Mouse (Mus musculus) heart, adult 8-10 months (tissue): ENCODE results near the gene Lgals2. TPM values are rescaled to one million over a fixed set of nuclear protein-coding genes. Genes with fewer than 3 reads are reported as not detected.

Experiments used
- DNase-seq: peaks from one replicate; pipeline ENCODE4 v3.0.0; 2022; ENCODE audit warnings: low spot score
- microRNA-seq: library from miRNA; unstranded; fragments of <30 nt; microRNA quantifications from one replicate; pipeline ENCODE4 v1.2.0, GENCODE M21; 2022
- total RNA-seq, 4 experiments: library from RNA; stranded (reverse); gene quantifications; 2 replicates each; pipeline ENCODE4 v1.2.4; 2022

Lgals2 gene
- total RNA-seq, 4 experiments from 2014 or later = 0.65 TPM; not detected in 3

GRCm38 (mm10) chr15:78816074-78816391 lies 39.3 kb downstream of the Lgals2 start:
- no peak for DNase-seq

- DNase-seq = no peak
Observed at GRCm38 (mm10) chr15:78815314-78816073, 39.8 kb downstream of the Lgals2 start.

- DNase-seq = no peak
Observed at GRCm38 (mm10) chr15:78813603-78814002, 41.7 kb downstream of the Lgals2 start.

- no peak for DNase-seq
Observed at GRCm38 (mm10) chr15:78810146-78810545, 45.2 kb downstream of the Lgals2 start.

- no peak for DNase-seq
Observed at GRCm38 (mm10) chr15:78809739-78810138, 45.6 kb downstream of the Lgals2 start.

GRCm38 (mm10) chr15:78808980-78809379 lies 46.3 kb downstream of the Lgals2 start:
- no peak for DNase-seq

- no peak for DNase-seq
Observed at GRCm38 (mm10) chr15:78807141-78807540, 48.2 kb downstream of the Lgals2 start.

- no peak for DNase-seq
Observed at GRCm38 (mm10) chr15:78806614-78807013, 48.7 kb downstream of the Lgals2 start.

GRCm38 (mm10) chr15:78805351-78805750 lies 50.0 kb downstream of the Lgals2 start:
- no peak for DNase-seq

- no peak for DNase-seq
Observed at GRCm38 (mm10) chr15:78804326-78804725, 51.0 kb downstream of the Lgals2 start.

- peak; percentile 81 for DNase-seq
Observed at GRCm38 (mm10) chr15:78803499-78803900, 51.8 kb downstream of the Lgals2 start.

- peak; percentile 54 for DNase-seq
Observed at GRCm38 (mm10) chr15:78802776-78803391, 52.4 kb downstream of the Lgals2 start, which contains the start of gene Card10. Gene Card10, minus strand, starts transcription at chr15:78803042.

GRCm38 (mm10) chr15:78801971-78802741 lies 53.2 kb downstream of the Lgals2 start:
- no peak for DNase-seq

GRCm38 (mm10) chr15:78801571-78801970 lies 53.8 kb downstream of the Lgals2 start:
- no peak for DNase-seq

Small RNA genes within 50 kb of the gene (microRNA-seq; reads per million reads assigned to microRNA genes)
- not detected for gene Mir6955

Other genes with a start within 250 kb of the Lgals2 start
- 1 to 10 TPM; 1.9 to 4.4 (median 2.5) TPM for gene Elfn2, start 136.8 kb downstream of the Lgals2 start, total RNA-seq
- gene Mfng, start 82.1 kb downstream of the Lgals2 start, total RNA-seq = 10 to 100 TPM in 1 of 4 experiments, 1 to 10 TPM in 3; 7.5 to 11.4 (median 9.5) TPM
- gene Card10, start 52.5 kb downstream of the Lgals2 start, total RNA-seq = 10 to 100 TPM; 14.3 to 16.1 (median 15.2) TPM
- 10 to 100 TPM; 30.5 to 40.3 (median 39.1) TPM for gene Cdc42ep1, start 12.9 kb downstream of the Lgals2 start, total RNA-seq
- gene Gga1, start 21.7 kb upstream of the Lgals2 start, total RNA-seq = 10 to 100 TPM; 44.8 to 49.1 (median 46.3) TPM
- gene Gm49510, start 44.1 kb upstream of the Lgals2 start, total RNA-seq = not detected
- 1 to 10 TPM; 2.6 to 6.3 (median 4.1) TPM for gene Sh3bp1, start 44.2 kb upstream of the Lgals2 start, total RNA-seq
- gene Pdxp, start 58.4 kb upstream of the Lgals2 start, total RNA-seq = 1 to 10 TPM in 2 of 4 experiments, under 1 TPM in 2; 0.69 to 1.0 (median 0.88) TPM
- 100 to 1,000 TPM; 175 to 339 (median 222) TPM for gene Lgals1, start 71.2 kb upstream of the Lgals2 start, total RNA-seq
- gene Nol12, start 79.4 kb upstream of the Lgals2 start, total RNA-seq = 10 to 100 TPM; 14.7 to 17.9 (median 17.1) TPM
- gene Triobp, start 92.2 kb upstream of the Lgals2 start, total RNA-seq = 10 to 100 TPM; 30.2 to 31.3 (median 31.0) TPM
- 10 to 100 TPM; 64.1 to 92.7 (median 77.5) TPM for gene H1f0, start 172.9 kb upstream of the Lgals2 start, total RNA-seq
- gene Galr3, start 186.4 kb upstream of the Lgals2 start, total RNA-seq = not detected
- 1 to 10 TPM; 6.3 to 8.0 (median 7.6) TPM for gene Ankrd54, start 207.4 kb upstream of the Lgals2 start, total RNA-seq
- gene Eif3l, start 219.7 kb upstream of the Lgals2 start, total RNA-seq = 10 to 100 TPM; 70.2 to 76.0 (median 74.9) TPM